Mouse (Mus musculus) hindbrain, embryonic 16.5 days (tissue): ENCODE measurements at regions not wholly inside any gene's neighbourhood (a gene's known extent, or its start where the extent isn't known, plus 50 kb on each side); places are given as distances from the start of the nearest gene placed in this dataset.
A peak's percentile ranks its signal among the peaks of the same experiment; 100 is the strongest.

ENCODE experiments used
- ATAC-seq: fragments of 200-750 bp; cut with Nextera tagmentation; 2 replicates; pipeline ENCODE4 v1.8.0; 2017; ENCODE audit warnings: moderate TSS enrichment, moderate library complexity
- H3K27ac ChIP-seq: fragments of 300-500 bp; sonication (generic); 2 replicates; pipeline ENCODE4 v1.5.1; 2014; ENCODE audit warnings: low read depth, mild to moderate bottlenecking, control low read depth, low read length, moderate library complexity
- H3K27me3 ChIP-seq: fragments of 300-500 bp; sonication (generic); replicated peaks from 2 replicates; pipeline ENCODE4 v1.6.1; 2014; ENCODE audit warnings: low read length; ENCODE audit not compliant: control insufficient read depth, insufficient read depth
- H3K36me3 ChIP-seq: fragments of 300-500 bp; sonication (generic); 2 replicates; pipeline ENCODE4 v1.6.1; 2014; ENCODE audit warnings: mild to moderate bottlenecking, low read length, moderate library complexity, mixed read lengths; ENCODE audit not compliant: control insufficient read depth, insufficient read depth
- H3K4me1 ChIP-seq: fragments of 300-500 bp; sonication (generic); 2 replicates; pipeline ENCODE4 v1.6.1; 2014; ENCODE audit warnings: low read depth, low read length; ENCODE audit not compliant: control insufficient read depth, insufficient read depth
- H3K4me2 ChIP-seq: fragments of 300-500 bp; sonication (generic); 2 replicates; pipeline ENCODE4 v1.6.1; 2014; ENCODE audit warnings: mild to moderate bottlenecking, low read length, control low read depth, moderate library complexity
- H3K4me3 ChIP-seq: fragments of 300-500 bp; sonication (generic); 2 replicates; pipeline ENCODE4 v1.5.1; 2014; ENCODE audit warnings: mild to moderate bottlenecking, low read length, control low read depth, moderate library complexity
- H3K9ac ChIP-seq: fragments of 300-500 bp; sonication (generic); 2 replicates; pipeline ENCODE4 v1.6.1; 2014; ENCODE audit warnings: low read depth, mild to moderate bottlenecking, control low read depth, low read length, moderate library complexity
- H3K9me3 ChIP-seq: fragments of 300-500 bp; sonication (generic); 2 replicates; pipeline ENCODE4 v1.6.1; 2014; ENCODE audit warnings: mild to moderate bottlenecking, low read length, moderate library complexity; ENCODE audit not compliant: control insufficient read depth
- WGBS: fragments of 180-500 bp; shearing (Covaris S2); extraction: QIAGEN DNeasy Blood & Tissue Kit; methylation state at CpG from one replicate; pipeline ENCODE4 v1.1.7; 2014; 5-methylcytosine and 5-hydroxymethylcytosine counted together

DNA sequence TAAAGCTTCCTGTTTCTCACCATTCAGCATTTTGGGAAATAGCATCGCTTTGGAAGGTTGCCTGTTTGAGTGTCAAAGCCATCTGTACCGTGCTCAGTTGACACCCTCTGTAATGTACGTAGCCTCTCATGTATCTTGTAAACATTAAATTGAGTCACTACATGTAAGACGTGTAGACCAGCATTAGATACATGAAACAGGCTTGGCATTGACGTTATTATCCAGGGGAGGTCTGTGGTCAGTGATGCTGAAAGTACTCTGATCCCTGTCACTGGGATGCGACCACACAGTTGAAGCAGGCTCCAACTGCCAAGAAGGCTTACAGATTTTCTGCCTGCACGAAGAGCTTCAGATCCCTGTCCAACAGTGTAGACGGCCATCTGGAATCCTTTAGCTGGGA lies 872.3 kb upstream of the Lrrc6 start:
- H3K4me2 ChIP-seq = no peak overlapping the region
- H3K36me3 ChIP-seq = no peaks in the 10 kb centered on the region
- H3K9me3 ChIP-seq = no peaks in the 10 kb centered on the region
- no peak overlapping the region for H3K4me3 ChIP-seq
- H3K27me3 ChIP-seq = no peaks in the 10 kb centered on the region
- no peaks in the 10 kb centered on the region for H3K4me1 ChIP-seq
- WGBS = 73% methylated on average over 8 of the region's 8 CpGs
- peak; percentile 45; the same call in 1 of the 2 replicates for ATAC-seq
- H3K27ac ChIP-seq = no peak overlapping the region
- no peak overlapping the region for H3K9ac ChIP-seq

DNA sequence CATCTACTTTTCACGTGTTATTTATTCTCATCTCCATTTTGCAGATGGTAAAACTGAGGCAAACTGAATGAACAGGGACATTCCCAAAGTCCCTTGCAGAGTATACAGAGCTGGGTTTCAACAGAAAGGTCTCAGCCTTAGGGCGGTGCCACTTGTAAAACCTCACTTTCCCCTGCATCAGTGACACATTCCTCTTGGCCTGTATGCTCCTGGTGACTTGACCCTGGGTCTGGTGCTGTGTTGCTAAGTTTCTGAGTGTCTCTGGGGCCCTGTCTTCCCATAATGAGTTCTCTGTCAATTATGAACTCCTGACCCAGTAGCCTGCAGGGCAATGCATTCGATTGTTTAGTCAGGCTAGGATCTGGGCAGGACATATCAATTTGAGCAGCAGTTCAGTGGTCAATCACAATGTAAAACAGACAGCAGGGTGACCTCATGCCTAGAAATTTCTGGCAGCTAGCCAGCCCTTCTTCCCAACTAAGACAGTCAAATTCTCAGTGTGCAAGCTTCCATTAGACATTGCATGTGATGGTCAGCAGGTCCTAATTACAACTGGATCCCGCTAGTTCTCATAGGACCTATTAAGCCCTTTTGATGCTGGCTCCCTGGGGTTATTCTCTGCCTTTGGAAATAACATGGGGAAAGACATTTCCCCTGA lies 863.5 kb upstream of the Lrrc6 start:
- Histone ChIP-seq H3K27ac (no peak overlapping the region), H3K9ac (no peak overlapping the region), H3K9me3 (no peaks in the 10 kb centered on the region), H3K4me3 (no peak overlapping the region), H3K27me3 (no peaks in the 10 kb centered on the region), H3K4me1 (no peaks in the 10 kb centered on the region), H3K36me3 (no peaks in the 10 kb centered on the region), H3K4me2 (no peak overlapping the region)
- 61% methylated on average over 4 of the region's 4 CpGs for WGBS
- 0 out of 2 replicates have a peak, but pooled peaks have one; percentile 50 for ATAC-seq

DNA sequence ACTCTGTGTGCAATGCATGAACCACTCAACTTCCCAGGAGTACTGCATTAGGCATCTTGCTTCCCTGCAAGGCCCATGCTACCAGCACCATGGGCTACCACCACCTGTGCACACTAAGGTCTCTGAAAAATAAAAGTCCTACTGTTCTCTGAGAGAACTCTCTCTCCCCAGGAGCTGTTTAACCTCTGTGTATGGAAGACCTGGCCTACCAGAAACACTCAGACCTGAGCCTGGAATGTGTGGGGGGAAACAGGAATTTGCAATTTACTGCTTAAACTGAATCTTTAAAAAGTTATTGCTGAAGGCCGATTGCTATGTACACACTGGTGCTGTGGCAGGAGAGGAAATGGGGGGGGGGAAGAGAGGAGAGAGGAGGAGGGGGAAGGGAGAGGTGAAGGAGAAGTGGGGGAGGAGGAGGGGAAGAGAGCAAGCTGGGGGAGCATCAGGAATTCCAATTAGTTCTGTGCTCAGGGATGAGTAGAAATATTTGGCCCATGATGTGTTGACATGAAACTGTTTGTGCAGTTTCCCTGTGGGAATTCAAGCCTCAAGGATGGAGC lies 860.4 kb upstream of the Lrrc6 start:
- no peak overlapping the region for H3K4me2 ChIP-seq
- H3K9ac ChIP-seq = no peak overlapping the region
- WGBS = 54% methylated on average over 1 of the region's 1 CpGs
- H3K27ac ChIP-seq = no peak overlapping the region
- no peaks in the 10 kb centered on the region for H3K4me1 ChIP-seq
- H3K36me3 ChIP-seq = no peaks in the 10 kb centered on the region
- no peaks in the 10 kb centered on the region for H3K27me3 ChIP-seq
- ATAC-seq = no peak
- H3K9me3 ChIP-seq = no peaks in the 10 kb centered on the region
- H3K4me3 ChIP-seq = no peak overlapping the region

DNA sequence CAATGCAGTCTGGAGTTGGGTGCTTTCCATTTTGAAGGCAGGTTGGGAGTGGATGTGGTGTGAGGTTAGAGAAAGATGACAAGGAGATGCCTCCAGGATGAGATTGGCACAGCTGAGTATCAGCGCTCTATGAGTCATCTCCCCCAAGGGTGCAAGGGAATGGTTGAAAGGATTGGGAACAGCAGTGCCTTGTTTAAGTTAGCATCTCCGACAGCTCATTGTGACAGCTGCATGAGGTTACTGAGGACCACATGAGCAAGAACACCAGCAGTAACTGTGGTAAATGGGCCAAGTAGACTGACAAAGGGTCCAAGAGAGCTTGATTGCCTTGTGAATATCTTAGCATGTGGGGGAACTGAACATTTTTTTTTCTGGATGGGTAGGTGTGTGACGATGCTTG lies 857.2 kb upstream of the Lrrc6 start:
- Histone ChIP-seq H3K27me3 (no peaks in the 10 kb centered on the region), H3K9ac (no peak overlapping the region), H3K4me1 (no peaks in the 10 kb centered on the region), H3K4me2 (no peak overlapping the region), H3K27ac (no peak overlapping the region), H3K4me3 (no peak overlapping the region), H3K36me3 (no peaks in the 10 kb centered on the region), H3K9me3 (no peaks in the 10 kb centered on the region)
- ATAC-seq = no peak
- 87% methylated on average over 3 of the region's 3 CpGs for WGBS

DNA sequence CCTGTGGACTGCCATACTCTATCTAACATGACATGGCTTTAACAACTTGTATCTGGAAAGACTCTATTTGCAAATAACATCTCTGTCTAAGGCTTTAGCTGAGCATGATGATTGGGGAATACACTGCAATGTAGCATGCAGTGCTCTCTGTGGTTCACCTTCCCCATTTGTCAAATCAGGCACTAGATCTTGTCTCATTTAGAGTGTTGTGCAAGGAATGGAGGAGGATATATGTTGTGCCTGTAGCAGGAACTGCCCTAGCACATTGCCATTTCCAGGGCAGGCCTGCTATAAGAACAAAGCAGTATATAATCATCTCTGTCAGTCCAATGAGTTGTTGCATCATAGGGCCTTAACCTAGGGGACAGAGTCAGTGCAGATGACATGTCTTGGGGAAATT lies 854.6 kb upstream of the Lrrc6 start:
- H3K9ac ChIP-seq = no peak overlapping the region
- H3K4me2 ChIP-seq = no peak overlapping the region
- H3K4me3 ChIP-seq = no peak overlapping the region
- no peaks in the 10 kb centered on the region for H3K4me1 ChIP-seq
- H3K36me3 ChIP-seq = no peaks in the 10 kb centered on the region
- H3K27ac ChIP-seq = no peak overlapping the region
- no peaks in the 10 kb centered on the region for H3K9me3 ChIP-seq
- no peak for ATAC-seq
- H3K27me3 ChIP-seq = no peaks in the 10 kb centered on the region

DNA sequence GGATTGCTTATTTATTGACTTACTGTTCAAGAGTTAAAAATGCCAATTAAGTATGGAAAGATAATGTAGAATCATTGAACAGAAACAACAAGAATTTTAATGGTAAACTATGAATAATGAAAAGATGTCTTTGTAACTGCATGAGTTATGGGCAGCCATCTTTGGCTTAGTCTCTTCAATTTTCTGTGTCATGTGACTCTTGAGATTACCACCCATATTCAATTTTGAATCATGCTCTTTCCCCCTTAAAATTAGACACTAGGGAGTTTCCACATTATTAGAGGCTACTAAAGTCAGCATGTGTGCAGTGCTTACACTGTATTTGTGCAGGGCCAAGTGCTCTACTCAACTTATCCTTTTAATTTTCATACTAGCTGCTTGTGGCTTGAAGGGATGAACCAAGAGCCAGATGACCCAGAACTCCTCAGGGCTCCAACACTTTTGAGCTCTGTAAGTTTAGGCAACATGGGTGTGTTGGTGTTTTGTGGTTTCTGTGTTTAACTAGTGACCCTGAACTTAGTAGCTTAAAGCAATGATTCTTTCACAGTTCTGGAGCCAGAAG lies 854.0 kb upstream of the Lrrc6 start:
- Histone ChIP-seq H3K27me3 (no peaks in the 10 kb centered on the region), H3K4me1 (no peaks in the 10 kb centered on the region), H3K36me3 (no peaks in the 10 kb centered on the region), H3K27ac (no peak overlapping the region), H3K9me3 (no peaks in the 10 kb centered on the region), H3K4me2 (no peak overlapping the region), H3K9ac (no peak overlapping the region), H3K4me3 (no peak overlapping the region)
- ATAC-seq = no peak

DNA sequence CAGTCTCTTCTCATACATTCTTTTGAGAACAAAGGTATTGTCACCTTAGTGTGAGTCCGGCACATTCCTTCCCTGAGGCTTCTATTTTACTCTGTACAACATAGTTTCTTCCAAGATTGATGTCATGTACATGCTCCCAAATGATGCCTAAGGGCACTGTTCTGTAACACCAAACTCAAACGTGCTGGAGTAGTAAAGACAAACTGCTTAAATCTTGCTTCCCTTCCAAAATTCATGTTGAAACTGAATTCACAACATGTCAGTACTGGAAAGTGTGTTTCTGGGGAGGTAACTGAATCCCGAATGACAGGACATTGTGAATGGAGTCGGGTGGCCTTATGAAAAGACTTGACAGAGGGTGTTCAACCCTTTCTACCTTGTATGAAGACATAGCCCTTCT lies 848.8 kb upstream of the Lrrc6 start:
- H3K9me3 ChIP-seq = no peaks in the 10 kb centered on the region
- ATAC-seq = no peak
- no peak overlapping the region for H3K27ac ChIP-seq
- no peak overlapping the region for H3K4me2 ChIP-seq
- H3K4me1 ChIP-seq = no peaks in the 10 kb centered on the region
- 85% methylated on average over 4 of the region's 4 CpGs for WGBS
- no peak overlapping the region for H3K9ac ChIP-seq
- H3K36me3 ChIP-seq = no peaks in the 10 kb centered on the region
- H3K4me3 ChIP-seq = no peak overlapping the region
- H3K27me3 ChIP-seq = no peaks in the 10 kb centered on the region

DNA sequence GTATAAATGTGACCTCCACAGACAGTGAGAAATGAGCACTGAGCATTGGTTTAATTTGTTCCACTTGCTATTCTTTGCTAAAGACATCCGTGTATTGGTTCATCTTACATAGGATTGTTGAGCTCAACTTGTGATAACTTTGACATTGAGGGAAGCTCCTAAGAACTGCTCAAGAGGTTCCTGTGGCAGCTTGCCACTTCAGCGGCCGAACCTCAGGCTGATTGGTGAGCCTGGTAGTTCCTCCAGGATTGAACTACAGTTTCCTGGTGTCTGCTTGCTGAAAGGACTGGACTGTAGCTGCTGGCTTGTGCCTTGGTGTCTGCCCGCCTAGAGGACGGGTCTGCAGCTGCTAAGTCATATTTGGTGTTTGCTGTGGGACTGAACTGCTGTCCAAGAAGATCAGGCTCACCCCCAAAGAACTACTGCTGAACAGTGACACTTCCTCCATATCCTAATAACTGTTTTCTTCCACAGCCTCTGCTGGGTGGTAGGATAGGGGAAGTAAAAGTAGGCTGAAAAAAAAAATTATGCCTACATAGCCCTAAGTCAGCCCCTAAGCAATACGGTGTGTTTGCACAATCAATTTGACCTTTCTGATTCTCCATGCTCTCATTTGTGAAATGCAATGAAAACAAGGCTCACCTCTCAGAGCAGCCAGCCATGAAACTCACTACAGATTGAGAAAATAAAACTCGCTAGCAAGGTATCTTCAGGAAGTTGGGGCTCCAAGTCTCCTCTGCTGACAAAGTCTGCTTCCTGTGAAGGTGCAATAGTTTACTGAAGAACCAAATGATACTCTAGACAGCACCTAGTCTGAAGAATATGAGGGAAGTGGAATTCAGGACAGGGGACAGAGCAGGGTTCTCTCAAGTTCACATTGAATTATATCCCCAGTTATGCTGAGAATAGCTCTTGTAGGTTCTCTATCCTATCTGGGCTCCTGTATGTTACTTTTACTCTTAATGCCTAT lies 844.8 kb upstream of the Lrrc6 start:
- no peak for ATAC-seq
- Histone ChIP-seq H3K27ac (no peak overlapping the region), H3K4me3 (no peak overlapping the region), H3K27me3 (no peaks in the 10 kb centered on the region), H3K9ac (no peak overlapping the region), H3K9me3 (no peaks in the 10 kb centered on the region), H3K4me2 (no peak overlapping the region), H3K4me1 (no peaks in the 10 kb centered on the region), H3K36me3 (no peaks in the 10 kb centered on the region)
- 86% methylated on average over 7 of the region's 7 CpGs for WGBS

DNA sequence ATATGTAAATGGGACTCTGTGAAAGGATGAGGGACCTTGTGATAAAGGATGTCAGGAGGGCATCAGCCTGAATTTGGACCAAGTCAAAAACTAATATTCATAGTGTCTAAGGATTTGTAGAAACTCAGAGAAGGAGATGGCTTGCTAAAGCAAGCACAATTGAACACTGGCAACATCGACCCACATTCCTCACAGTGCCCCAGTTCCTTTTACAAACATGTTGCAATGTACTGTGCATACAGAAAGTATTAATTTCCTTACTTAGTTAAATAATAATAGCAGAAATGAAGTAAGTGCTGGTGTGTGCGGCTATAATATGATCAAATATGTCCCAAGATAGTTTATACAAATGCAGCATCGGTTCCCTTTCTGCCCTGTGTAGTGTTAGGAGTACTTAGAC lies 841.3 kb upstream of the Lrrc6 start:
- Histone ChIP-seq H3K27me3 (no peaks in the 10 kb centered on the region), H3K9me3 (no peaks in the 10 kb centered on the region), H3K27ac (no peak overlapping the region), H3K36me3 (no peaks in the 10 kb centered on the region), H3K9ac (no peak overlapping the region), H3K4me1 (no peaks in the 10 kb centered on the region), H3K4me3 (no peak overlapping the region), H3K4me2 (no peak overlapping the region)
- ATAC-seq = no peak
- 82% methylated on average over 3 of the region's 3 CpGs for WGBS
